ENCODE assay signal across 11 mouse cellular contexts in genomic region chr10:50199857-50200256, GRCm38 (mm10).
A peak's percentile ranks its signal among the peaks of the same experiment; 100 is the strongest.
DNase-seq lines count a peak whose midpoint lies in the region; ATAC-seq and TF ChIP-seq lines count a peak whose summit lies in the region.
"Had no signal": no experiment of that assay in that cellular context is flagged by ENCODE, and none has a peak within 500 bp of the region (broad histone marks: within the 10 kb centered on the region; RNA-seq: fewer than 3 reads in every experiment).

No protein-coding gene starts in this region.

- H3K27me3 ChIP-seq in kidney, embryonic 15.5 days: no peaks in the 10 kb centered on the region
- H3K27me3 ChIP-seq in kidney, adult 2 months (replicated peaks; ENCODE audit: control insufficient read depth, insufficient read depth, low read length): no peaks in the 10 kb centered on the region
- H3K27me3 ChIP-seq in forebrain, embryonic 14.5 days (replicated peaks; ENCODE audit: control insufficient read depth, insufficient read depth, low read length): no peaks in the 10 kb centered on the region
- no peaks in the 10 kb centered on the region for H3K27me3 ChIP-seq in neural tube, embryonic 13.5 days
- H3K27me3 ChIP-seq: embryonic facial prominence, embryonic 15.5 days; heart, embryonic 15.5 days had no signal

- H3K4me2 ChIP-seq in kidney, embryonic 15.5 days: no peak overlapping the region
- no peak overlapping the region for H3K4me2 ChIP-seq in forebrain, embryonic 14.5 days (ENCODE audit: low read length)
- H3K4me2 ChIP-seq in neural tube, embryonic 13.5 days: no peak overlapping the region
- H3K4me2 ChIP-seq: embryonic facial prominence, embryonic 15.5 days; heart, embryonic 15.5 days had no signal

- no peak for TF ChIP-seq CTCF in kidney, adult 2 months (conservative IDR thresholded peaks at IDR 0.05; ENCODE audit: insufficient read depth, insufficient read length, low read depth, low read length)

- no peak overlapping the region for H3K27ac ChIP-seq in kidney, embryonic 15.5 days
- no peak overlapping the region for H3K27ac ChIP-seq in kidney, adult 2 months (ENCODE audit: insufficient read depth, low read depth, low read length)
- no peak overlapping the region for H3K27ac ChIP-seq in forebrain, embryonic 14.5 days (ENCODE audit: low read depth, low read length)
- H3K27ac ChIP-seq in neural tube, embryonic 13.5 days (replicated peaks): 0 out of 2 replicates have a peak overlapping the region, but pooled peaks have one; percentile 7
- H3K27ac ChIP-seq: embryonic facial prominence, embryonic 15.5 days; heart, embryonic 15.5 days had no signal

- H3K9me3 ChIP-seq in kidney, embryonic 15.5 days (replicated peaks): no peaks in the 10 kb centered on the region
- H3K9me3 ChIP-seq in forebrain, embryonic 14.5 days (replicated peaks; ENCODE audit: control insufficient read depth, low read length): no peaks in the 10 kb centered on the region
- no peaks in the 10 kb centered on the region for H3K9me3 ChIP-seq in neural tube, embryonic 13.5 days
- H3K9me3 ChIP-seq: embryonic facial prominence, embryonic 15.5 days; heart, embryonic 15.5 days had no signal

- ATAC-seq in kidney, embryonic 15.5 days (replicated peaks; ENCODE audit: low FRiP score): peak; percentile 83
- peak; percentile 92 for ATAC-seq in forebrain, embryonic 14.5 days
- ATAC-seq in neural tube, embryonic 13.5 days (ENCODE audit: low read depth): peak; percentile 95

- no peak for DNase-seq in kidney, adult 2 months
- peak; percentile 89 for DNase-seq in brain, adult 2 months (ENCODE audit: low read depth, low spot score)
- DNase-seq in forebrain, embryonic 14.5 days (ENCODE audit: low spot score): peak; percentile 85
- DNase-seq in liver: no peak
- no peak for DNase-seq in lung, postnatal 36 days
- DNase-seq in heart, adult 9 months (ENCODE audit: low spot score in 2 of 2): no peak

- no peak for TF ChIP-seq POLR2A in kidney, adult 2 months (IDR thresholded peaks at IDR 0.05; ENCODE audit: low read depth, low read length)

- no peak overlapping the region for H3K4me3 ChIP-seq in kidney, embryonic 15.5 days (replicated peaks)
- H3K4me3 ChIP-seq in kidney, adult 2 months (ENCODE audit: insufficient read depth, low read depth, low read length): no peak overlapping the region
- H3K4me3 ChIP-seq in forebrain, embryonic 14.5 days (ENCODE audit: low read depth, low read length): no peak overlapping the region
- H3K4me3 ChIP-seq in neural tube, embryonic 13.5 days: no peak overlapping the region
- H3K4me3 ChIP-seq: embryonic facial prominence, embryonic 15.5 days; heart, embryonic 15.5 days; myocyte had no signal

- no peaks in the 10 kb centered on the region for H3K36me3 ChIP-seq in kidney, embryonic 15.5 days
- no peaks in the 10 kb centered on the region for H3K36me3 ChIP-seq in kidney, adult 2 months (ENCODE audit: control insufficient read depth, insufficient read depth, low read length)
- H3K36me3 ChIP-seq in forebrain, embryonic 14.5 days (ENCODE audit: control insufficient read depth, insufficient read depth, low read length): no peaks in the 10 kb centered on the region
- H3K36me3 ChIP-seq in neural tube, embryonic 13.5 days: no peaks in the 10 kb centered on the region
- H3K36me3 ChIP-seq: embryonic facial prominence, embryonic 15.5 days; heart, embryonic 15.5 days had no signal

- H3K9ac ChIP-seq in kidney, embryonic 15.5 days: no peak overlapping the region
- H3K9ac ChIP-seq in forebrain, embryonic 14.5 days (ENCODE audit: low read length): no peak overlapping the region
- H3K9ac ChIP-seq in neural tube, embryonic 13.5 days: no peak overlapping the region
- H3K9ac ChIP-seq: embryonic facial prominence, embryonic 15.5 days; heart, embryonic 15.5 days had no signal

- no peaks in the 10 kb centered on the region for H3K4me1 ChIP-seq in kidney, embryonic 15.5 days
- H3K4me1 ChIP-seq in kidney, adult 2 months (ENCODE audit: control insufficient read depth, insufficient read depth, low read length): no peaks in the 10 kb centered on the region
- peaks cover 3% of the 10 kb centered on the region for H3K4me1 ChIP-seq in forebrain, embryonic 14.5 days (ENCODE audit: control insufficient read depth, insufficient read depth, low read length)
- peaks cover 5% of the 10 kb centered on the region; the same call in 1 of the 2 replicates for H3K4me1 ChIP-seq in neural tube, embryonic 13.5 days (replicated peaks)
- H3K4me1 ChIP-seq: embryonic facial prominence, embryonic 15.5 days; heart, embryonic 15.5 days had no signal

Comparison
In these comparisons a context has a peak if more than half of its experiments do, and no peak if none do; other contexts are left out.
1. DNase-seq: peak in brain, adult 2 months (single experiment) and forebrain, embryonic 14.5 days (single experiment); none in kidney, adult 2 months (single experiment), liver (single experiment), lung, postnatal 36 days (single experiment) and heart, adult 9 months (0 of 2).
2. Peak in every context shown above with its lines, with median percentiles within 50 percentile points of each other: ATAC-seq.